Comparison of ENCODE assay signal across 9 mouse cellular contexts in genomic region chr8:4516162-4516561, GRCm38 (mm10). TPM values are rescaled to one million over a fixed set of nuclear protein-coding genes. Genes with fewer than 3 reads are reported as not detected.
A peak's percentile ranks its signal among the peaks of the same experiment; 100 is the strongest.
DNase-seq lines count a peak whose midpoint lies in the region; ATAC-seq and TF ChIP-seq lines count a peak whose summit lies in the region.
"Had no signal": no experiment of that assay in that cellular context is flagged by ENCODE, and none has a peak within 500 bp of the region (broad histone marks: within the 10 kb centered on the region; RNA-seq: fewer than 3 reads in every experiment).

No protein-coding gene starts in this region.

- H3K9me3 ChIP-seq in hindbrain, embryonic 10.5 days = no peaks in the 10 kb centered on the region
- H3K9me3 ChIP-seq in hindbrain, embryonic 12.5 days (replicated peaks) = no peaks in the 10 kb centered on the region
- H3K9me3 ChIP-seq in E14TG2a.4 (ENCODE audit: low read length) = peaks cover 35% of the 10 kb centered on the region
- H3K9me3 ChIP-seq in midbrain, postnatal 0 days (ENCODE audit: low read length) = no peaks in the 10 kb centered on the region
- H3K9me3 ChIP-seq: liver, embryonic 15.5 days had no signal

- no peak overlapping the region for H3K4me3 ChIP-seq in hindbrain, embryonic 10.5 days
- no peak overlapping the region for H3K4me3 ChIP-seq in hindbrain, embryonic 12.5 days
- no peak overlapping the region for H3K4me3 ChIP-seq in E14TG2a.4 (replicated peaks; ENCODE audit: low read length)
- no peak overlapping the region for H3K4me3 ChIP-seq in midbrain, postnatal 0 days (ENCODE audit: low read depth, low read length)
- H3K4me3 ChIP-seq: liver, embryonic 15.5 days had no signal

- no peak overlapping the region for H3K9ac ChIP-seq in hindbrain, embryonic 12.5 days
- no peak overlapping the region for H3K9ac ChIP-seq in midbrain, postnatal 0 days (replicated peaks; ENCODE audit: low read length, poor library complexity, severe bottlenecking)
- H3K9ac ChIP-seq: liver, embryonic 15.5 days had no signal

- no peak for ATAC-seq in hindbrain, embryonic 12.5 days (ENCODE audit: low FRiP score)
- ATAC-seq in granulocyte monocyte progenitor cell, adult 5-6 weeks (replicated peaks; ENCODE audit: poor library complexity, severe bottlenecking) = peak; percentile 69
- ATAC-seq in midbrain, postnatal 0 days (ENCODE audit: low FRiP score) = peak; percentile 32

- TF ChIP-seq CTCF in E14TG2a.4 (conservative IDR thresholded peaks at IDR 0.05; ENCODE audit: low read length) = 0 out of 2 replicates have a peak, but pooled peaks have one; percentile 14
- TF ChIP-seq CTCF in midbrain, postnatal 0 days (IDR thresholded peaks at IDR 0.05) = peak; percentile 74

- no peak overlapping the region for H3K27ac ChIP-seq in hindbrain, embryonic 10.5 days
- H3K27ac ChIP-seq in hindbrain, embryonic 12.5 days = no peak overlapping the region
- no peak overlapping the region for H3K27ac ChIP-seq in midbrain, postnatal 0 days (ENCODE audit: low read depth, low read length)
- H3K27ac ChIP-seq: liver, embryonic 15.5 days had no signal

- H3K4me2 ChIP-seq in hindbrain, embryonic 12.5 days (replicated peaks) = no peak overlapping the region
- H3K4me2 ChIP-seq in midbrain, postnatal 0 days (ENCODE audit: low read depth, low read length, poor library complexity, severe bottlenecking) = no peak overlapping the region
- H3K4me2 ChIP-seq: liver, embryonic 15.5 days had no signal

- peaks cover 12% of the 10 kb centered on the region for H3K4me1 ChIP-seq in hindbrain, embryonic 10.5 days (replicated peaks)
- H3K4me1 ChIP-seq in hindbrain, embryonic 12.5 days = peaks cover 2% of the 10 kb centered on the region; the same call in 1 of the 2 replicates
- peaks cover 11% of the 10 kb centered on the region; the same call in 1 of the 2 replicates for H3K4me1 ChIP-seq in E14TG2a.4 (replicated peaks; ENCODE audit: low read depth, low read length)
- H3K4me1 ChIP-seq in midbrain, postnatal 0 days (ENCODE audit: insufficient read depth, low read length) = peaks cover 5% of the 10 kb centered on the region; the same call in 1 of the 2 replicates
- H3K4me1 ChIP-seq: liver, embryonic 15.5 days had no signal

- no peaks in the 10 kb centered on the region for H3K27me3 ChIP-seq in hindbrain, embryonic 10.5 days (ENCODE audit: insufficient read depth, poor library complexity, severe bottlenecking)
- no peaks in the 10 kb centered on the region for H3K27me3 ChIP-seq in hindbrain, embryonic 12.5 days
- H3K27me3 ChIP-seq in E14TG2a.4 (ENCODE audit: insufficient read depth, low read length) = no peaks in the 10 kb centered on the region
- H3K27me3 ChIP-seq in midbrain, postnatal 0 days (ENCODE audit: insufficient read depth, low read length) = no peaks in the 10 kb centered on the region
- H3K27me3 ChIP-seq: liver, embryonic 15.5 days had no signal

- DNase-seq in hindbrain, embryonic 10.5 days (ENCODE audit: low spot score) = peak; percentile 10
- DNase-seq in c-Kit-positive CD71-positive TER-119-negative erythroid progenitor cells, embryonic 14.5 days (ENCODE audit: low read depth) = peak; percentile 14
- peak; percentile 65 to 66 for DNase-seq in kidney, postnatal 4 days
- peak; percentile 60 for DNase-seq in midbrain, postnatal 0 days (ENCODE audit: low spot score)
- no peak for DNase-seq in yolk sac, embryonic 10.5 days (ENCODE audit: low spot score)

- H3K36me3 ChIP-seq in hindbrain, embryonic 10.5 days = peaks cover 32% of the 10 kb centered on the region
- peaks cover 13% of the 10 kb centered on the region for H3K36me3 ChIP-seq in hindbrain, embryonic 12.5 days
- H3K36me3 ChIP-seq in E14TG2a.4 (ENCODE audit: insufficient read depth, low read length) = peaks cover 44% of the 10 kb centered on the region
- H3K36me3 ChIP-seq in midbrain, postnatal 0 days (ENCODE audit: insufficient read depth, low read length) = peaks cover 44% of the 10 kb centered on the region
- H3K36me3 ChIP-seq: liver, embryonic 15.5 days had no signal

- 77% methylated on average over 2 of the region's 2 CpGs for WGBS in hindbrain, embryonic 10.5 days
- WGBS in hindbrain, embryonic 12.5 days = 78% methylated on average over 2 of the region's 2 CpGs
- 95% methylated on average over 2 of the region's 2 CpGs for WGBS in midbrain, postnatal 0 days

RNA-seq across cellular contexts. Expression of gene Cers4, which starts 23.3 kb away (rescaled TPM):
- 13.4 TPM in 2 replicates for polyA plus RNA-seq in hindbrain, embryonic 10.5 days (2016; fragmentation: Nextera tagmentation; extraction: Ambion mirVana)
- polyA plus RNA-seq in hindbrain, embryonic 12.5 days (2016; fragmentation: Nextera tagmentation; extraction: Ambion mirVana) = 24.9 and 26.1 TPM in 2 replicates
- total RNA-seq in granulocyte monocyte progenitor cell, adult 5-6 weeks (2014; fragmentation: Nextera tagmentation) = 4.6 and 10.0 TPM in 2 replicates
- total RNA-seq in granulocyte monocyte progenitor cell, adult 5-6 weeks (2017) = 2.8 and 5.1 TPM in 2 replicates
- total RNA-seq in midbrain, postnatal 0 days (2014; rRNA removed) = 38.3 and 40.1 TPM in 2 replicates
- polyA plus RNA-seq in midbrain, postnatal 0 days (2015; fragmentation: Nextera tagmentation; extraction: Ambion mirVana) = 55.3 and 59.7 TPM in 2 replicates
